Mouse (Mus musculus): Measurements from ENCODE around the gene Gm1113. TPM values are rescaled to one million over a fixed set of nuclear protein-coding genes. Genes with fewer than 3 reads are reported as not detected.

The Gm1113 gene
- polyA plus RNA-seq, 1 experiment from 2014 or later, result not detected

DNA sequence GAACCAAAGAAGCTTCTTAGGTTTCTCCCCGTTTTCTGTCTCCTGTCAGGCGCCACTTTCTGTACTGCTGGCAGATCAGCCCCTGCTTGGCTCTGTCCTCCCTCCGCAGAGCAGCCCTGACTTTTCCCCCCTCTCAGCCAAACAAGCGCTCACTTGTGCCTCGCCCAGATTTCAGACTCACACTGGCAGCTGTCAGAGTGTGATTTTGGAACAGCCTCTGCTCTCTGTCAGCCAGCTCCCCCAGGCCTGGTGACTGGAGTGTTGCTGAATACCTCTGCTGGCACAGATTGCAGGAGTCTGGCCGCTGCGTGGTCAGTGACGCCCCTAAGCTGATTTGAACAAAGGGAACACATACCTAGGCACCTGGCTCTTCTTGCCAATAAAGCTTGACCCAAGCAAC is 9.8 kb downstream of the Gm1113 start:
- no peak overlapping the region for H3K4me2 ChIP-seq (ENCODE audit: low read length)
- no peaks in the 10 kb centered on the region for H3K4me1 ChIP-seq (replicated peaks; ENCODE audit: insufficient read depth, low read length)
- no peaks in the 10 kb centered on the region for H3K27me3 ChIP-seq (ENCODE audit: insufficient read depth, low read length)
- no peak for ATAC-seq (replicated peaks; ENCODE audit: low FRiP score, low read depth)
- no peaks in the 10 kb centered on the region for H3K9me3 ChIP-seq (replicated peaks; ENCODE audit: low read length)
- H3K9ac ChIP-seq (ENCODE audit: low read depth, low read length), result no peak overlapping the region
- no peak for TF ChIP-seq CTCF (IDR thresholded peaks at IDR 0.05; ENCODE audit: low read depth)
- no peak for DNase-seq (ENCODE audit: low spot score)
- H3K36me3 ChIP-seq (ENCODE audit: insufficient read depth, low read length), result no peaks in the 10 kb centered on the region
- no peak overlapping the region for H3K27ac ChIP-seq
- WGBS, result 46% methylated on average over 8 of the region's 8 CpGs
- H3K4me3 ChIP-seq (replicated peaks; ENCODE audit: low read depth, low read length), result no peak overlapping the region

DNA sequence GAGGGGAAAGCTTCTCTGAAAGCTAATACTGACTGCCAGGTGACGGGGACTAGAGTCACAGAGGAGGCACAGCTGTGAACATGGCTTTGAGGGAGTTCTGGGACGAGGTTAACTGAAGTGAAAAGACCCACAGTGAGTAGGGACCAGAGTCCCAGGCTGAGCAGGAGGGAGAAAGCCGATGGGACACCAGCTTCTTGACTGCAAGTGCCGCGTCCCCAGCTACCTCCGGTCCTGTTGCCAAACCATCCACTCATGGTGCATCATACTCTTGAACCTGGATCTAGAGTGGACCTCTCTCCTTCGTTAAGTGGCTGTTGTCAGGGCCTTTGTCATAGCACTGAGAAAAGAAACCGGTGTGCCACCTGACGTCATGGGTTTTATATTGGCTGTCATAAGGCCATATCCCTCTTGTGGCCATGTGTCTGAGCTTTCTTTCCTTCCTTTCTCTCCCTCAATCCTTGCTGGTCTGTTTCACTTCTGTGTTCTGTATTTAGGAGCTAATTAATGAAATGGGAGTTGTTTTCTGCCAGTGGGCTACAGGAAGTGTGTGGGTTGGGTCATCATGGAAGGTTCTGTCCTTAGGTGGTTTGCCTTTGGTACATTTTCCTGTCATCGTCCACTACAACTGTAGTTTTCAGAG is 15.6 kb downstream of the Gm1113 start:
- H3K4me1 ChIP-seq (replicated peaks; ENCODE audit: insufficient read depth, low read length), result no peaks in the 10 kb centered on the region
- no peak overlapping the region for H3K4me3 ChIP-seq (replicated peaks; ENCODE audit: low read depth, low read length)
- H3K4me2 ChIP-seq (ENCODE audit: low read length), result no peak overlapping the region
- ATAC-seq (replicated peaks; ENCODE audit: low FRiP score, low read depth) (no peak), DNase-seq (ENCODE audit: low spot score) (no peak)
- H3K9ac ChIP-seq (ENCODE audit: low read depth, low read length), result no peak overlapping the region
- H3K27me3 ChIP-seq (ENCODE audit: insufficient read depth, low read length), result no peaks in the 10 kb centered on the region
- WGBS, result 88% methylated on average over 10 of the region's 10 CpGs
- peaks cover 9% of the 10 kb centered on the region; the same call in 1 of the 2 replicates for H3K36me3 ChIP-seq (ENCODE audit: insufficient read depth, low read length)
- H3K9me3 ChIP-seq (replicated peaks; ENCODE audit: low read length), result no peaks in the 10 kb centered on the region
- no peak for TF ChIP-seq CTCF (IDR thresholded peaks at IDR 0.05; ENCODE audit: low read depth)
- no peak overlapping the region for H3K27ac ChIP-seq

- TF ChIP-seq CTCF (IDR thresholded peaks at IDR 0.05; ENCODE audit: low read depth), result no peak
- ATAC-seq (replicated peaks; ENCODE audit: low FRiP score, low read depth) (no peak), DNase-seq (ENCODE audit: low spot score) (no peak)
- WGBS, result 84% methylated on average over 6 of the region's 6 CpGs
- Histone ChIP-seq H3K9me3 (replicated peaks; ENCODE audit: low read length) (no peaks in the 10 kb centered on the region), H3K36me3 (ENCODE audit: insufficient read depth, low read length) (peaks cover 9% of the 10 kb centered on the region; the same call in 1 of the 2 replicates), H3K9ac (ENCODE audit: low read depth, low read length) (no peak overlapping the region), H3K4me1 (replicated peaks; ENCODE audit: insufficient read depth, low read length) (no peaks in the 10 kb centered on the region), H3K4me3 (replicated peaks; ENCODE audit: low read depth, low read length) (no peak overlapping the region), H3K27ac (no peak overlapping the region), H3K4me2 (ENCODE audit: low read length) (no peak overlapping the region), H3K27me3 (ENCODE audit: insufficient read depth, low read length) (no peaks in the 10 kb centered on the region)
These were observed 18.1 kb downstream of the Gm1113 start for GRCm38 (mm10) chr9:35499946-35500345.

DNA sequence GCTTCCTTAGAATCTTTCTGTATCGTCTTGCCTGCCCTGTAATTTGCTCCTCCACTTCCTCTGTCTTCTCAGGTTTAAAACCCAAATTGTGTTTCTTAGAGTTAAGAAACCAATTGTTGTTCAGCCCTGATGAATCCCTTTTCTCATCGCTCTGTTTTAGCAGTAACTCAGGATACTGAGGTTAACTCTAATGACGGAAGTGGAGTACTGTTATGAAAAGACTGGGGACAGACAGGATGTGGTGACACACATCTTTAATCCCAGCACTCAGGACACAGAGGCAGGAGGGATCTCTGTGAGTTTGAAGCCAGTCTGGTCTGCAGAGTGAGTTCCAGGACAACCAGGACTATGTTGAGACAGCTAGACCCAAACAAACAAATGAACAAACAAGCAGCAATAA is 22.6 kb downstream of the Gm1113 start:
- TF ChIP-seq CTCF (IDR thresholded peaks at IDR 0.05; ENCODE audit: low read depth), result no peak
- ATAC-seq (replicated peaks; ENCODE audit: low FRiP score, low read depth), result no peak
- Histone ChIP-seq H3K9ac (ENCODE audit: low read depth, low read length) (no peak overlapping the region), H3K36me3 (ENCODE audit: insufficient read depth, low read length) (peaks cover 9% of the 10 kb centered on the region; the same call in 1 of the 2 replicates), H3K27me3 (ENCODE audit: insufficient read depth, low read length) (no peaks in the 10 kb centered on the region), H3K27ac (no peak overlapping the region), H3K9me3 (replicated peaks; ENCODE audit: low read length) (no peaks in the 10 kb centered on the region), H3K4me3 (replicated peaks; ENCODE audit: low read depth, low read length) (no peak overlapping the region), H3K4me1 (replicated peaks; ENCODE audit: insufficient read depth, low read length) (no peaks in the 10 kb centered on the region; the same call in 1 of the 2 replicates), H3K4me2 (ENCODE audit: low read length) (no peak overlapping the region)
- DNase-seq (ENCODE audit: low spot score), result no peak
- WGBS, result 58% methylated on average over 3 of the region's 3 CpGs

- no peak overlapping the region for H3K9ac ChIP-seq (ENCODE audit: low read depth, low read length)
- H3K27me3 ChIP-seq (ENCODE audit: insufficient read depth, low read length), result no peaks in the 10 kb centered on the region
- 32% methylated on average over 4 of the region's 4 CpGs for WGBS
- no peak for ATAC-seq (replicated peaks; ENCODE audit: low FRiP score, low read depth)
- no peak for DNase-seq (ENCODE audit: low spot score)
- H3K9me3 ChIP-seq (replicated peaks; ENCODE audit: low read length), result no peaks in the 10 kb centered on the region
- H3K4me1 ChIP-seq (replicated peaks; ENCODE audit: insufficient read depth, low read length), result no peaks in the 10 kb centered on the region; the same call in 1 of the 2 replicates
- no peak overlapping the region for H3K4me2 ChIP-seq (ENCODE audit: low read length)
- H3K36me3 ChIP-seq (ENCODE audit: insufficient read depth, low read length), result peaks cover 9% of the 10 kb centered on the region; the same call in 1 of the 2 replicates
- no peak overlapping the region for H3K4me3 ChIP-seq (replicated peaks; ENCODE audit: low read depth, low read length)
- no peak for TF ChIP-seq CTCF (IDR thresholded peaks at IDR 0.05; ENCODE audit: low read depth)
- H3K27ac ChIP-seq, result no peak overlapping the region
These were observed 23.1 kb downstream of the Gm1113 start for GRCm38 (mm10) chr9:35494937-35495336.

DNA sequence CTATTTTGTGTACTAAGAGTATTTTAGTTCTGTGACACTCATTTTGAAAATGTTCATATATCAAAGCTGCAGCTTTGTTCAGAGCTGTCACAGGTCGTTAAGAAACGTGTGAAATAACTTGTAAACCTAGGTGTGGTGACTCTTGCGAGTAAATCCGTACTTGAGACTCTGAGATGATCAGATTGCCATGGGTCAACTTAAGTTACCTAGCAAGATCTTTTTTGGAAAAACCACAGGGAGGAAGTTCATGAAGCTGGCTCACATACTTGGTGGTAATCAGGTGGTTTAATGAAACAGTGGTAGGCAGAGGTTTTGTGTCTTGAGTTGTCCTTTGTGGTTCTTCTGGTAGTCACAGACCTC is 24.4 kb downstream of the Gm1113 start:
- no peaks in the 10 kb centered on the region for H3K9me3 ChIP-seq (replicated peaks; ENCODE audit: low read length)
- ATAC-seq (replicated peaks; ENCODE audit: low FRiP score, low read depth) (no peak), DNase-seq (ENCODE audit: low spot score) (no peak)
- no peak for TF ChIP-seq CTCF (IDR thresholded peaks at IDR 0.05; ENCODE audit: low read depth)
- no peak overlapping the region for H3K9ac ChIP-seq (ENCODE audit: low read depth, low read length)
- H3K4me3 ChIP-seq (replicated peaks; ENCODE audit: low read depth, low read length), result no peak overlapping the region
- no peak overlapping the region for H3K4me2 ChIP-seq (ENCODE audit: low read length)
- peaks cover 9% of the 10 kb centered on the region; the same call in 1 of the 2 replicates for H3K36me3 ChIP-seq (ENCODE audit: insufficient read depth, low read length)
- H3K27me3 ChIP-seq (ENCODE audit: insufficient read depth, low read length), result no peaks in the 10 kb centered on the region
- WGBS, result 31% methylated on average over 4 of the region's 4 CpGs
- H3K27ac ChIP-seq, result no peak overlapping the region
- H3K4me1 ChIP-seq (replicated peaks; ENCODE audit: insufficient read depth, low read length), result no peaks in the 10 kb centered on the region; the same call in 1 of the 2 replicates

Measured in kidney, postnatal 0 days (tissue).